Mouse (Mus musculus): Measurements from ENCODE around the gene Tnks1bp1. TPM values are rescaled to one million over a fixed set of nuclear protein-coding genes. Genes with fewer than 3 reads are reported as not detected.

Tnks1bp1 gene
- total and polyA plus RNA-seq, 3 experiments, result 40.7 to 59.1 (median 56.9) TPM

DNA sequence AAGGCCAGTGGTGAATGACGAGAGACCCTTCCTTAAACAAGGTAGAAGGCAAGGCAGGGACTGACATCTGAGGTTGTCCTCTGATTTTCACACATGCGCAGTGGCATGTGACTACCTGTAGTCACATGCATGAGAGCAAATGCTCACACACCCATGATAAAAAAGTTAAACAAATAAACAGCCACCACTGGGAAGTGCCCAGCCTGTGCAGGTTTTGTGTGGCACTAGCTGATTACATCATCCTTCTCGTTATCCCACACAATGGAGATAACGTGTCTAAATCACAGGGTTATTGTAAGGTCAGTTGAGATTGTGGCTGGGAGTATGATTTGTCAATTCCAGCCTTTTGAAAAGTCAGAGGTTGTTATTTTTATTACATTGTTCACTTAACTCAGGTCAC is 59.1 kb downstream of the Tnks1bp1 start:
- no peak overlapping the region for H3K4me3 ChIP-seq
- peaks cover 3% of the 10 kb centered on the region; the same call in 1 of the 2 replicates for H3K4me1 ChIP-seq (ENCODE audit: control insufficient read depth, insufficient read depth, low read length)
- no peaks in the 10 kb centered on the region for H3K27me3 ChIP-seq (ENCODE audit: control insufficient read depth, insufficient read depth, low read length)
- H3K27ac ChIP-seq, result no peak overlapping the region
- DNase-seq, result no peak
- TF ChIP-seq EP300 (IDR thresholded peaks at IDR 0.05; ENCODE audit: insufficient read depth, low read depth, low read length) (no peak), POLR2A (IDR thresholded peaks at IDR 0.05; ENCODE audit: insufficient read depth, low read depth, low read length) (no peak), CTCF (IDR thresholded peaks at IDR 0.05) (no peak)
- H3K36me3 ChIP-seq (ENCODE audit: control insufficient read depth, insufficient read depth, low read length), result no peaks in the 10 kb centered on the region
- no peak overlapping the region for H3K9ac ChIP-seq (ENCODE audit: low read depth, low read length)
- intact Hi-C loops (cut with DNase I), result no loop called here
- H3K79me2 ChIP-seq (replicated peaks; ENCODE audit: control insufficient read depth, insufficient read depth, low read length), result no peaks in the 10 kb centered on the region
- 42% methylated on average over 4 of the region's 4 CpGs for WGBS

DNA sequence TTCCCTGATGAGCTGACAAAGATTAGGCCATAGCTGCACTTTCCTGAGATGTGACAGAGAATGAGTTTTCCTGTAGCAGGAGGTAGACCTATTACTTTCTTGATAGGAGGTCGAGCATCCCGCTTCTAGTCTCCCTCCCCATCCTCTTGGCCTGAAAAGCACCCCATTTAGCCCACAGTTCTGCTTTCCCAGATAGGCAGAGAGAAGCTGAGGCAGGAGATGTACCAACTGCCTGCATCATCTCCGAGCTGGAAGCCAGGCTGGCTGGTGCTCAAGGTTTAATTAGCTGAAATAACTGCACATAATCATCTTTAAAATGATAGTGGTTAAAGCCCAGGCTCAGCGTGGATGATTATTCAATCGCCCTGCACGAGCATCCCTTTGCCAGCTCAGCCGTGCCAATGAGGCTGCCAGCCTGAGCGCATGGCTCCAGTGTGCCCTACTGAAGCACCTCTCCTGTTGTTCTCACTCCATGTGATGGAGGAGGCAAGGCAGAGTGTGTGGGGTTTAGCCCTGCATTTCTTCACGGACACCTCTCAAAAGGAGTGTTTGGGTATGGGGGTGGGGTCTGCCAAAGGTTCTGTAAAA is 62.6 kb downstream of the Tnks1bp1 start:
- Histone ChIP-seq H3K4me3 (no peak overlapping the region), H3K4me1 (ENCODE audit: control insufficient read depth, insufficient read depth, low read length) (peaks cover 3% of the 10 kb centered on the region; the same call in 1 of the 2 replicates), H3K36me3 (ENCODE audit: control insufficient read depth, insufficient read depth, low read length) (no peaks in the 10 kb centered on the region), H3K27ac (no peak overlapping the region), H3K27me3 (ENCODE audit: control insufficient read depth, insufficient read depth, low read length) (no peaks in the 10 kb centered on the region), H3K79me2 (replicated peaks; ENCODE audit: control insufficient read depth, insufficient read depth, low read length) (no peaks in the 10 kb centered on the region), H3K9ac (ENCODE audit: low read depth, low read length) (no peak overlapping the region)
- no peak for DNase-seq
- intact Hi-C loops (cut with DNase I), result no loop called here
- 79% methylated on average over 9 of the region's 9 CpGs for WGBS
- TF ChIP-seq CTCF (IDR thresholded peaks at IDR 0.05), result no peak
- TF ChIP-seq POLR2A (IDR thresholded peaks at IDR 0.05; ENCODE audit: insufficient read depth, low read depth, low read length), result no peak
- no peak for TF ChIP-seq EP300 (IDR thresholded peaks at IDR 0.05; ENCODE audit: insufficient read depth, low read depth, low read length)

Other genes starting within 250 kb of the Tnks1bp1 start
- 100 to 1,000 TPM in 1 of 2 experiments, 10 to 100 TPM in 1; 26.5 to 109 TPM for gene Ube2l6, start 249.2 kb upstream of the Tnks1bp1 start, total RNA-seq (2021)
- gene Ube2l6, start 249.2 kb upstream of the Tnks1bp1 start, polyA plus RNA-seq (2012; rRNA removed), result 42.0 and 131 TPM in 2 replicates
- not detected for gene Smtnl1, start 225.4 kb upstream of the Tnks1bp1 start, total RNA-seq (2021)
- gene Smtnl1, start 225.4 kb upstream of the Tnks1bp1 start, polyA plus RNA-seq (2012; rRNA removed), result not detected in 2 replicates
- 100 to 1,000 TPM; 106 to 129 TPM for gene Timm10, start 221.0 kb upstream of the Tnks1bp1 start, total RNA-seq (2021)
- gene Timm10, start 221.0 kb upstream of the Tnks1bp1 start, polyA plus RNA-seq (2012; rRNA removed), result 123 and 136 TPM in 2 replicates
- 1 to 10 TPM; 2.1 to 2.3 TPM for gene Slc43a1, start 209.2 kb upstream of the Tnks1bp1 start, total RNA-seq (2021)
- gene Slc43a1, start 209.2 kb upstream of the Tnks1bp1 start, polyA plus RNA-seq (2012; rRNA removed), result 3.7 and 6.7 TPM in 2 replicates
- 1 to 10 TPM; 3.6 to 3.8 TPM for gene Rtn4rl2, start 161.3 kb upstream of the Tnks1bp1 start, total RNA-seq (2021)
- 2.6 and 6.1 TPM in 2 replicates for gene Rtn4rl2, start 161.3 kb upstream of the Tnks1bp1 start, polyA plus RNA-seq (2012; rRNA removed)
- gene Slc43a3, start 111.4 kb upstream of the Tnks1bp1 start, total RNA-seq (2021), result 10 to 100 TPM; 62.6 to 79.1 TPM
- 101 and 141 TPM in 2 replicates for gene Slc43a3, start 111.4 kb upstream of the Tnks1bp1 start, polyA plus RNA-seq (2012; rRNA removed)
- not detected for gene Prg2, start 67.6 kb upstream of the Tnks1bp1 start, total RNA-seq (2021)
- gene Prg2, start 67.6 kb upstream of the Tnks1bp1 start, polyA plus RNA-seq (2012; rRNA removed), result 0.14 and 0.44 TPM in 2 replicates
- gene Prg3, start 59.8 kb upstream of the Tnks1bp1 start, total RNA-seq (2021), result not detected
- not detected in 2 replicates for gene Prg3, start 59.8 kb upstream of the Tnks1bp1 start, polyA plus RNA-seq (2012; rRNA removed)
- 10 to 100 TPM; 38.8 to 39.0 TPM for gene Ssrp1, start 10.8 kb upstream of the Tnks1bp1 start, total RNA-seq (2021)
- gene Ssrp1, start 10.8 kb upstream of the Tnks1bp1 start, polyA plus RNA-seq (2012; rRNA removed), result 39.6 and 59.5 TPM in 2 replicates
- gene P2rx3, start 10.6 kb upstream of the Tnks1bp1 start, total RNA-seq (2021), result under 1 TPM; 0.25 to 0.81 TPM
- gene P2rx3, start 10.6 kb upstream of the Tnks1bp1 start, polyA plus RNA-seq (2012; rRNA removed), result 0.39 and 0.79 TPM in 2 replicates
- gene Aplnr, start 88.2 kb downstream of the Tnks1bp1 start, total RNA-seq (2021), result 10 to 100 TPM; 20.5 to 21.4 TPM
- gene Aplnr, start 88.2 kb downstream of the Tnks1bp1 start, polyA plus RNA-seq (2012; rRNA removed), result 35.3 and 76.1 TPM in 2 replicates
- 1 to 10 TPM in 1 of 2 experiments, under 1 TPM in 1; 0.81 to 1.6 TPM for gene Lrrc55, start 149.2 kb downstream of the Tnks1bp1 start, total RNA-seq (2021)
- gene Lrrc55, start 149.2 kb downstream of the Tnks1bp1 start, polyA plus RNA-seq (2012; rRNA removed), result 1.3 and 3.1 TPM in 2 replicates